Mouse (Mus musculus): ENCODE measurements at regions not wholly inside any gene's neighbourhood (a gene's known extent, or its start where the extent isn't known, plus 50 kb on each side); places are given as distances from the start of the nearest gene placed in this dataset.

GRCm38 (mm10) chr2:167776251-167777168 is 86.9 kb upstream of the Tmem189 start:
- TF ChIP-seq CTCF (IDR thresholded peaks at IDR 0.05; ENCODE audit: control insufficient read depth, insufficient read depth, insufficient read length): no peak
- no peak for TF ChIP-seq CEBPB (IDR thresholded peaks at IDR 0.05; ENCODE audit: low read depth)

All from C2C12 (cell line).